Mouse (Mus musculus) T-helper 2 cell (primary cell): ENCODE data around the gene Lrrc29.

Experiments
- in situ Hi-C: fragments of 300-600 bp; cut with MboI, MseI; formaldehyde crosslinking; loops from one replicate; pipeline ENCODE4 v1.15.1; 2025; ENCODE audit warnings: high pct_unique_total_duplicates

Gene Lrrc29

DNA sequence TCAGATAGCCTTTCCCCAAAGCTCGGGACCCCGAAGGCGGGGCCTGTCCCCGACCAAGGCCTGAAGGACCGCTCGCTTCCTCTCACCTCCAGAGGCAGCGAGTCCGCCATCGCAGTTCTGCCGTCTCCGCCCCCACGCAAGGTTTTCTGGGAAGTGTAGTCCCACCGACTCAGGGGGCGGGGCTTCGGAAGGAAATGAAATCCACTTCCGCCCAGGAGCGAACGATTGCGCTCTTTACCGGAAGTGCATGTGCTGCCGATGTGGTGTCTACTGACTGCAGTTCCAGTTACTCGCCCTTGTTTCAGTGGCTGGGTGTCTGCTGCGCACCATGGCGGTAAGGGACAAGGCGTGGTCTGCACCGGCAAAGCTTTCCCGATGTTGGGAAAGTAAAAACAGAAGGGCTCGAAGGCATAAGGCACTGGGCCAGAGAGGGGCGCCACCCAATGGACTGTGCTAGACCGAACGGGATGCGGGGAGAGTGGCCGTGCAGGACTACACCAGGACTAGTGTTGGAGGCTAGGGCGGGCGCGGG lies at the start of gene Lrrc29, which contains the start of gene Tmem208:
TSS of gene Lrrc29 (minus strand) at position 138 of the 532 bp plus-strand sequence.
TSS of gene Tmem208 (plus strand) at position 214 of the 532 bp plus-strand sequence.
- in situ Hi-C loops = loop anchor here (10.0 to 25.0 kb wide), 2 partner anchors 736 to 889 kb away; partner anchors contain the start of genes Nfatc3, Prmt7 and Slc7a6os

DNA sequence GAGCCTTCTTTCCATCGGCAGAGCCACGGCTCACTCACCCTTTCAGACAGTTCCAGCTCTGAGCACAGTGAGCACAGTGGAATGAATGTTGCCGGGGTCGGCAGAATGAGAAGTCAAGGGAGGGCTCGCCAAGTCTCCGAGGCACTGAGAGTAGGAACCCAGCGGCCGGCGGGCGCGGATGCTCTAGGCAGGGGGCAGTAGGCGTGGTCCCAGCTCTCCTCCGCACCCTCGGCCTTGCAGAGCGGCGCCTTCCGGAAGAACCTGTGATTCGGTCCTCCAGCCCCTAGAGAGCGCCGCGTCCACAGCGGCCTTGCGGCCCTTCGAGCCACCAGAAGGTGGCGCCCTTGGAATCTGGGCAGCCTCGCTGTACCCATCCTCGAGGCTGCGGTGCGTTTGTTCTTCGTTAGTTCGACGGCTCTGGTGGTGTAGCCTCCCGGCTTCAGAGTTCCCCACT lies 48.5 kb upstream of the Lrrc29 start:
- in situ Hi-C loops = no loop called here

DNA sequence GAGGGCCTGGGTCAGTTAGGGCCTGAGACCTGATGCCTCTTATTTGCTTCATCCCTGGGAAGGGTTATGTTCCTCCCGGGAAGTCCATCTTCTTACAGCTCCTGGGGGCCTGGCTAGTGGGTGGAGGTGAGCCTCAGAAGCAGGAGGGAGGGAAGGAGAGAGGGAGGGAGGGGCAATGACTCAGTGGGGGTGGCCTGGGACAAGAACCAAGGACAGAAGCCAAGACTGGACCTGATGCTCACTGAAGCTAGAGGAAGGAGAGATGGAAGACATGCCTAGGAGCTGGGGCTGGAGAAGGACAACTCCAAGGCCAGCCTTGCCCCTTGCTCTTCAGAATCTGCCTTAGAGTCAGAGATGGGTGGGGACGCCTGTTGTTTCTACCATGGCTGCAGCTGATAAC lies 47.0 kb upstream of the Lrrc29 start, which contains the start of gene Plekhg4:
TSS of gene Plekhg4 (plus strand) at position 243 of the 400 bp plus-strand sequence.
- in situ Hi-C loops = no loop called here

DNA sequence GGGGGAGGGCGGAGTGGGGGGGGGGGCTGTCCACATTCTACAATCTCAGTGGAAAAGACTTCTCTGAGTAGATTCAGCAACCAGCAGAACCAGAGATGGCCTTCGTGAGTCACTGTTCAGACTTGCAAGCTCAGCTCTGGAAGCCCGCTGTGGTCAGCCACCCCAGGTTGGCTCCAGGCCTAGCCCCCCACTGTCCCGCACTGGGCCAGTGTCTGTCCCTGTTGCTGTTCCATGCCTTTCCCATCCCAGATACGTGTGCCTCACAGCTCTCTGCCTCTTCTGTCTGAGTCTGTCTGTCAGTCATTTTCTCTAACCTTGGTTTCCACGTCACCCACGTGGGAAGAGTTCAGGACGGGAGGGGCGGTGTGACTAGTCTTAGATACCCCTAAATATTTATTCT lies 46.4 kb upstream of the Lrrc29 start:
- in situ Hi-C loops = no loop called here

DNA sequence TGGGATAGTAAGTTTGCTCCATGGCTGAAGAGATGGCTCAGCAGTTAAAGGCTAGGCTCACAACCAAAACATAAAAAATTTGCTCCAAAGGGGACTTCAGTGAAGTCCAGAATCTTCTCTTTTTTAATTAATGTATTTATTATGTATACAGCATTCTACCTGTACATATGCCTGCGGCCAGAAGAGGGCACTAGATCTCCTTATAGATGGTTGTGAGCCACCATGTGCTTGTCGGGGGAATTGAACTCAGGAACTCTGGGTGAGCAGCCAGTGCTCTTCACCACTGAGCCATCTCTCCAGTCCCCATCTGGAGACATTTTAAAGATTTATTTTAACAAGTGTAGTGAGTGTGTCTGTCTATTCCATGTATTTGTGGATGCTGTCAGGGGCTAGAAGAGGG lies 41.0 kb upstream of the Lrrc29 start:
- in situ Hi-C loops = no loop called here

DNA sequence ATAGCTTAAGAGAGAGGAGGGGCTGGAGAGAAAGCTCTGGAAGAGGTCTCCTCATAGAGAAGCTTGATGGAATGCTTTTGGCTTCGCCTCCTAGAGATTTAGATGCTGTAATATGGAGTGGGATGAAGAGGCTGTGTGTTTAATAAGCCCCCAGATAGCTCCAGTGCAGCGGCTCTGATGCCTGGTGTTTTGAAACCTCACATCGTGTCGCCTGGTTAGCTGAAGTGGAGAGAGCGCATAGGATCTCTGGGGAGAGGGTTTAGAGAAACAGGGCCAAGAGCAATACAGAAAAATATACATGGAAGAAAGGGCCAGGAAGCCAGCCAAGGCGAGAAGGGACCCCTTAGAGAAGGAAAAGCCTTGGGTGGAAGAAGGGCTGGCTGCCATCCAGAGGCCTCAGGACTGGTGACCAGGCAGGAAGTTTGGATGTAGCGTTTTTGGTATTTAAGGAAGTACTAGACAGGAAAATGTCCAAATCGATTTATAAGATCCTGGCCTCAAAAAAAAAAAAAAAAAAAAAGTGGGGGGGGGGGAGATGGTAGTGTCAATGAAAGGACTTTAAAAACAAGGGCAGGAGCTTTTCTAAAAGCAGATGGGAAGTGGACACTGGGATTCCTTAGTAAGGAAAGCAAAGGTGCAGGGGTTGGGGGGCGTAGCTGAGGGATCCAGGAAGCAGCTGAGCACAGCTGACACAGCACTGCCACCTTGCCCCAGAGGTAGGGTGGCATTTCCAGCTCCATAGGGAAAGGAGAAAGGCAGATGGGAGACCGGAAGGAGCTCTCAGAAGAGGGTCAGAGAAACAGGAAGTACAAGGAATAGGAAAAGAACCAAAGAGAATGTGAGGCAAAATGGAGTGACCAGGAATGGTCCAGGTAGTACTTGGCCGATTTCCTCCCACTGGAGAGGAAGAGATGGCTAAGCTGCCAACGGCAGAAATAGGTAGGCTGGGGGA lies 35.9 kb upstream of the Lrrc29 start:
- in situ Hi-C loops = no loop called here

DNA sequence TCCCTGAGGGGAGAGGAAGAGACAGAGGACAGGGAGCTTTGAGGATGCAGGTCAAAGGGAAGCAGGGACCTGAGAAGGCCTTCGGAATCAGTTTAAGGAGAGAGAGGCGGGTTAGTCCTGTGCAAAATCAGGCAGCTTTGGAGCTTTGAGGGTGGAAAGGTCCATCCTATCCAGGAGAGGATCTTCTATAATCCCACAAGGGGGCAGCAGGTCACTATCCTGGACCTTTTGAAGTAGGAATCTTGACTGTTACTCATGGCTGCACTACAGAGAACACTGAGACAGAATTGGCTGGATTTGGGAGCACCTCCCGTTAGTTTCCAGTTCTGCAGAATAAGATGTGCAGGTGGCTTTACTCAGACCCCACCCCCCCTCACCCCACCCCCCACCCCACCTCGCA lies 33.6 kb upstream of the Lrrc29 start:
- in situ Hi-C loops = no loop called here

DNA sequence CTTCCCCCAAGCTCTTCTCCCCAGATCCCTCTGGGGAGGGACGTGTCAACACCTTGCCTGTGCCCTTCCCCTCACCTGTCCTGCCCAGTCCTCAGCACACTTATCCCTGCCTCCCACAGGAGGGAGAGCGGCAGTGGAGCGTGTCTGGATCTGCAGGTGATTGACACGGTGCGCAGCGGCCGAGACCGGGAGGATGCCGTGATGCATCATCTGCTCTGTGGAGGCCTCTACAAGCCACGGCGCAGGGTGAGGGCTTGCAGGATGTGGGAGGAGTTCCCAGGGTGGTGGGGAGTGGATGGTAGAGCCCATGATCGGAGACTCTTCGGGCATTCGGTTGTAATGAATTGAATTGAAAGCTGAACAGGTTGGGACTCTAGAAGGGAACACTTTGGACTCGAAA lies 33.1 kb upstream of the Lrrc29 start:
- in situ Hi-C loops = no loop called here

DNA sequence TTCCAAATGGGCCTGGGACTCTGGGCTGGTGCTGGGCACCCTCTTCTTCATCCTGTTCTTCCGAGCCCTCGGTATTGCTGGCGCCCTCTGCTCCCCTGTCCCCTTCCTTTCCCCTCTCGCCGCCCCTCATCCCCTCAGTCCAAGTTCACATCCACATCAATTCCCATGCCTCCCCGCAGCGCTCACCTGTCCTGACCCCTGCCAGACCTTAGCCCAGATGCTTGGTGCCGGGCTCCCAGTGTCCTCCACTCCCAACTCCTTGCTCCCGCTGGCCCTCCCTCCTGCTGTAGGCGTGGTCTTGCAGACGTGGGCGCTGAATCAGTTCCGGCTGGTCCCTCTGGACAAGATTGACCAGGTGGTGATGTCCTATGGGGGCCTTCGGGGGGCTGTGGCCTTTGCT lies 30.6 kb upstream of the Lrrc29 start:
- in situ Hi-C loops = no loop called here

DNA sequence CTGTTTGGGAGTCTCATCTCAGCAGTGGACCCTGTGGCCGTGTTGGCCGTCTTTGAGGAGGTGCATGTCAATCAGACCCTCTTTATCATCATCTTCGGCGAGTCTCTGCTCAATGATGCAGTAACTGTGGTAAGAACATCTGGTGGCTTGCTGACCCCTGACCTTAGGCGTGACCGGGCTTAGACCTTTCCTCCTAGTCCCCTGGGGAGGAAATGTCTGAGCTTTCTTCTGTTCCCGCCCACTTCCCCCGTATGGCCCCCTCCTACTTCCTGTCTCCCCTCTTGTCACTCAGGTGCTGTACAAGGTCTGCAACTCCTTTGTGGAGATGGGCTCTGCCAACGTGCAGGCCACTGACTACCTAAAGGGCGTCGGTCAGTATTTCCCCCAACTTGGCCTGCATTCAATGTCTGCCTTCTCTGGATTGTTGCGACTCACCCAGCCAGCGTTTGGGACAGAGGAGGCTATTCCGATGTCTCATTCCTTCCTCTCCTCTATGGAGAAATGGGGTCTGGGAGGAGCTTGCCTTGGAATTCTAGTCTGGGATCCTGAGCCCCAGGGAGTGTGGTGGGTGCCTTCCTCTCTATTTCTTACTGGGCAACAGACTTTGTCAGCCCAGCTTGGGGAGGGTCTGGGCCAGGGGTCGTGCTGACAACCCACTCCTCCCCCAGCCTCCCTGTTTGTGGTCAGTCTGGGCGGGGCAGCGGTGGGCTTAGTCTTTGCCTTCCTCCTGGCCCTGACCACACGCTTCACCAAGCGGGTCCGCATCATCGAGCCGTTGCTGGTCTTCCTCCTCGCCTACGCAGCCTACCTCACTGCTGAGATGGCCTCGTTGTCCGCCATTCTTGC lies 29.3 kb upstream of the Lrrc29 start:
- in situ Hi-C loops = no loop called here

DNA sequence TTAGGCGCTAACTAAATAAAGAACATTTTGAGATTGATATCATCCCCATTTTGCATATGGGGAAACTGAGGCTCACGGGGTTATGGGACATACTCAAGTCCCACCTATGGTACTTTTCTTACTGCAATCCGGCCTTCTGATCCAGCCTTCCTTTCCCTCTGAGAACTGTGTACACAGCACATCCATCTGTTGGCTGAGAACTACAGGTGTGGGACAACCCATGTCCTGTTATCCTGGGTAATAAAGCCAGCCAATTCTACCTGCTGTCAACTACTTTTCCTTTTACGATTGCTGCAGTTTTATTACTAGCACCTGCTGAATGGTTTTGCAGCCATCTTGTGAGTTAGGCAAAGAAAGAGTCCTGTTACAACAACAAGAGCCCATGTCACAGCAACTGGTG lies 28.5 kb upstream of the Lrrc29 start:
- in situ Hi-C loops = no loop called here

DNA sequence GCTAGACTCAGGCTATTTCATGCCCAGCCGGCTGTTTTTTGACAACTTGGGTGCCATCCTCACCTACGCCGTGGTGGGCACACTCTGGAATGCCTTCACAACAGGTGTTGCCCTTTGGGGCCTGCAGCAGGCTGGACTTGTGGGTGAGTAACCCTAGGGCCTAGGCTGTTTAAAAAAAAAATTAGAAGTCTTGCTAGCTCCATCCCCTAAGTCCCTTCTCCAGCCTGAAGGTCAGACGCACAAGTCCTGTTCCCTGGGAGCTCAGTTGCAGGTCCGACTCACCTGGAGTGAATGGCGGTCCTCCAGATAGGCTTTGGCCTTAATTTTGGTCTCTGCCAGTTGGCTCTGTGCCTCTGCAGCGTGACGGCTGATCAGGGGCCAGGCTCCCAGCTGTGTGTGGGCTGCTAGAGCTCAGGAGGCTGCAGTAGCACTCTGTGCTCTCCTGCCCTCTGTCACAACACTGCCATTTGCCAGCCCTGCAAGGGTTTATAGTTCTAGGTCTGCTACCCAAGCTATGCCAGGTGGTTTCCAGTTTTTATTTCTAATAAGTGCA lies 27.6 kb upstream of the Lrrc29 start:
- in situ Hi-C loops = no loop called here

DNA sequence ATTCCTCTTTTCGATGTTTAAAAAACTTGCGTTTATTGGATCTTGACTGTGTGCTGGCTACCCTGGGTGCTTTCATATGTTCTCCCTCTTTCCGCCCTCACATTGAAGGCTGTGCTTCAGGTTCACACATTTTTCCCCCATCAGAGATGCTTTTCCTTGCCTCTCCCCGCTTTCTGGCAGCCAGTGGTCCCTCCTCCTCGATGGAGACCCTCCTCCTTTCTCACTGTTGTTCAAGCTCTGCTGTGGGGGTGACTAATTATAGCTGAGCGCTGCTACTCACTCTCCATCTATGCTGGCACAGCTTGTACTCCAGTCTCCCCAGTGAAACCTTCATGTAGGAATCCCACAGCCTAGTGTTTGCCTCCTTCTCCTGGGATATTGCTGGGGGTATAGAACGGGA lies 24.1 kb upstream of the Lrrc29 start:
- in situ Hi-C loops = no loop called here

DNA sequence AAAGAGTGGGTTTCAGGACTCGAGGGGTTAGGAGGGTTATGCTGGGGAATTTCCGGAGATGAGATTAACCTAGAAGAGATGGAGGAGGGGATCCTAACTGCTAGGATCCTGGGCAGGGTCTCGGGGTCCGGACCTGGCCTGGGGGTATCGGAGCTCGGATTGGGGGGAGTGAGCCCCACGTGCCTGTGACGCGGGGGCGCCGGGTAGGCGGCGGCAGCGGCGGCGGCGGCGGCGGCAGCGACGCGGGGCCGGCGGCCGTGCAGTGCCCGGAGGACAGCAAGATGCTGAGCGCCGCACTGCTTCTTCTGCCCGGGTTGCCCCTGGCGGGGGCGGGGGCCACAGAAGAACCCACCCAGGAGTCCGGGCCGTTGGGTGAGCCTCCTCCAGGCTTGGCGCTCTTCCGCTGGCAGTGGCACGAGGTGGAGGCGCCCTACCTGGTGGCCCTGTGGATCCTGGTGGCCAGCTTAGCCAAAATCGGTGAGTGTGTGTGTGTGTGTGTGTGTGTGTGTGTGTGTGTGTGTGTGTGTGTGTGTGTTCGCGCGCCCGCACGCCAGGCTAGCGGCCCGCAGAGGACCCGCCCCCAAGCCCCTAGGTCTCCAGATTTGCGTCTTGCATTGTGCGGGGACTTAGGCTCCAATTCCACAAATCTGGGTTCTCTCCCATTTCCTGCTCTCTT lies 23.2 kb upstream of the Lrrc29 start:
- in situ Hi-C loops = loop anchor here (25.0 kb wide), 1 partner anchor 713 kb away; the partner anchor contains the start of gene Nfatc3

DNA sequence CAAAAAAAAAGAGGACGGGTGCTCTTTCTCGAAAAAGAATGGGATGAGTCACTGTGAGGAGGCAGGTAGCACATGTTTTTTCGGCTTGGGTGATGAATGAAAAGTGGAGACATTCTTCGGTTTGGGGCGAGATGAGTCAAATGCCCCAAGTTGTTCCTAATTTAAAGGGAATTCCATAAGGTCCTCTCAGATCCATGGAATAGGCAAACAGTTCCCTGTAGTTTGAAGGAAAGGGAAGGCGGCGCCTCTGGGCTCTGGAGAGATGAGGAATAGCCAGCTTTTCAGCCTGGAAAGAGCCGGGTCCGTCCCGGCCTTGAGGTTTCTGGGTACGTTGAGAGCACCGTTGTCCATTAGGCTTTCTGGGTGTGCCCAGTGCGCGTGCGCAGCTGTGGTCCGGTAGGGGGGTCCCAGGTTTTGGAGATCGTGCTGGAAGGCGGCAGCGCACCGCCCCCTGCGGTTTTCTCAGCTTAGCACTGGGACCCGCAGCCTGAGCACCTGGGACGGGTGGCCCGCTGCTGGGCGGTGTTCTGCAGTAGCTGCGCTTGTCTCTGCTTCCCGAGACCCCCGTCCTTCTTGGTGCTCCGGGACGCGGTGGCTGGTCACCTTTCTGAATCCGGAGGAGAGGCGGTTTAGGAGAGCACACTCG lies 22.5 kb upstream of the Lrrc29 start, which contains the start of gene Slc9a5:
TSS of gene Slc9a5 (plus strand) at position 394 of the 646 bp plus-strand sequence.
- in situ Hi-C loops = loop anchor here (25.0 kb wide), 1 partner anchor 714 kb away; the partner anchor contains the start of gene Nfatc3

DNA sequence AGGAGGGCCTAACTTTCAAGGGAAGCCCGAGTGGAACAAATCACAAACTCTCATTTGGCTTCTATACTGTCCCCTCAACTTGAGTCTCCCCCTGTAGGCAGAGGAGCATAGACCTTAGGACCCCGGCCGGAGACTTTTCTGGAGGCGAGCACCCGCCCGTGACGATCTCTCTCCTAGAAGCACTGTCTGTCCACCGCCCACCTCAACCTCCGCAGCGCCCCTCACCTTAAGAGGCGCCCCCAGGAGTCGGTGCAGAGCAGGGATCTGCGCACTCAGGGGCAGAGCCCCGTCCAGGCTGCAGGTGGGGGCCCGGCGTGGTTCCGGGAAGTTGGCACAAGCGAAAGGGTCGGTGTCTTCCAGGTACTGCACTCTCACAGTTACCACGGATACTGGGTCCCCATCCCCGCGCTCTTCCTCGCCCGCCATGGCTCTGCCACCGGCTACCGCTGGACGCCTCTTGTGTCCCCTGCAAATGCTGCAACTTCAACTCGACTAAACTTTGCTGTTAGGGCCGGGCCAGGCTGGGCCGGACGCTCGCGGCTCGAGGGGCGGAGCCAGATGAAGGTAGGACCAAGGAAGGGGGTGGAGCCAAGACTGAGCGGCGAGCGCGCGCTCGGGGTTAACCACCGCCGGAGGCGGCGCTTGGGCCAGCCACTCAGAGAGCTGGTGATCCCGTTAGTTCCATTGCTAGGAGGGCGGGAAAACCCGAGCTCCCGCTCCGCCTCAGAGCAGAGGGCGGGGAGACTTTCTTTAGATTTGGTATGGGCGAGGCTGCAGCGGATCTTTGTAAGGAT lies 21.5 kb upstream of the Lrrc29 start, which contains the start of gene Fhod1:
TSS of gene Fhod1 (minus strand) at position 526 of the 794 bp plus-strand sequence.
- in situ Hi-C loops = loop anchor here (25.0 kb wide), 1 partner anchor 715 kb away; the partner anchor contains the start of gene Nfatc3

DNA sequence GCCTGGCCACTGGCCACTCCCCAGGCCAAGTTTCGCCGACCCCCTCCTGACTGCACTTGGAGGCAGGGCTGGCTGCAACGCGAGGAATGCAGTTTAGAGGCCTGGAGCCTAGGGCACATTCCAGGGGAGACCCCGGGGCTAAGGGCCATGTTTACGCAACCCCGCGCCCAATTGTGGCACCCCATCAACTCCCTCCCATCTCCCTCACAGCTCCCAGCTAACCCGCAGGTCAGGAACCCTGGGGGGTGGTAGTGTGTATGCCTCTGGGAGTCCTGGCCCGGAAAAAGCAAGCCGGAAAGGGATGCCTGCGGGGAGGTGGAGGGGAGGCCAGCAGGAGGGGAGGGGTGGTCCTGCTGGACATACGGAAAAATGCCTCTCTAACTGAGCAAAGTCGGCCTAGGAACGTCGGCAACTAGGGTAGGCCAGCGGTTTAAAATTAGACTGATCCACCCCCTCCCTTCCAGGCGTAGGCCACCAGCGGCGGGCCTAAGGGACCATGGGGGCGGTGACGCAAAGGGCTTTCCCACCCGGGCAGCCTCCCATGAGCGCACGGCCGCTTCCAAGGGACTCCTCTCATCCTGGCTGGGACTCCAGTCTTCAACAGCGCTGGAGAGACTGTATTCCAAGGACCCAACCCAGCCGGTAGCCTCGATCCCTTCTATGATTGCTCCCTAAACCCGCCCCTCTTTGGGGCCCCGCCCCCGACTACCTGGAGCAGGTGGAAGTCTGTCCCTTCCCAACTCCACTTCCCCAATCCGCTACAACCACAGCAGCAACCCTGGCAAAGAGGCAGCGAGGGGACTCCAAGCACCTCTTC lies 20.7 kb upstream of the Lrrc29 start:
- in situ Hi-C loops = loop anchor here (25.0 kb wide), 1 partner anchor 715 kb away; the partner anchor contains the start of gene Nfatc3
